Mouse (Mus musculus) forebrain, embryonic 12.5 days (tissue): Measurements from ENCODE around the gene Gm21981. TPM values are rescaled to one million over a fixed set of nuclear protein-coding genes. Genes with fewer than 3 reads are reported as not detected.

Experiments
- ATAC-seq: fragments of 200-750 bp; cut with Nextera tagmentation; 2 replicates; pipeline ENCODE4 v1.8.0; 2017; ENCODE audit warnings: moderate TSS enrichment; ENCODE audit not compliant: low FRiP score
- H3K27ac ChIP-seq: fragments of 300-500 bp; sonication (generic); 2 replicates; pipeline ENCODE4 v1.5.1; 2016; ENCODE audit warnings: mild to moderate bottlenecking
- H3K27me3 ChIP-seq: fragments of 300-500 bp; sonication (generic); 2 replicates; pipeline ENCODE4 v1.6.1; 2016; ENCODE audit warnings: mild to moderate bottlenecking
- H3K36me3 ChIP-seq: fragments of 300-500 bp; sonication (generic); replicated peaks from 2 replicates; pipeline ENCODE4 v1.6.1; 2016; ENCODE audit warnings: mild to moderate bottlenecking
- H3K4me1 ChIP-seq: fragments of 300-500 bp; sonication (generic); 2 replicates; pipeline ENCODE4 v1.6.1; 2016
- H3K4me2 ChIP-seq: fragments of 300-500 bp; sonication (generic); 2 replicates; pipeline ENCODE4 v1.6.1; 2016; ENCODE audit warnings: mild to moderate bottlenecking, moderate library complexity
- H3K4me3 ChIP-seq: fragments of 300-500 bp; sonication (generic); replicated peaks from 2 replicates; pipeline ENCODE4 v1.5.1; 2016; ENCODE audit warnings: mild to moderate bottlenecking
- H3K9ac ChIP-seq: fragments of 300-500 bp; sonication (generic); 2 replicates; pipeline ENCODE4 v1.6.1; 2016; ENCODE audit warnings: mild to moderate bottlenecking
- H3K9me3 ChIP-seq: fragments of 300-500 bp; sonication (generic); 2 replicates; pipeline ENCODE4 v1.6.1; 2016
- WGBS: fragments of 180-500 bp; shearing (Covaris S2); methylation state at CpG from one replicate; pipeline ENCODE4 v1.1.7; 2016; 5-methylcytosine and 5-hydroxymethylcytosine counted together
- polyA plus RNA-seq: library from polyadenylated mRNA; unstranded; fragments of >200 nt; fragmentation: Nextera tagmentation; extraction: Ambion mirVana; gene quantifications from 2 replicates; pipeline ENCODE4 v1.2.1, GENCODE M21; 2016

Gm21981 gene
- polyA plus RNA-seq, 1 experiment from 2014 or later: 0.60 TPM

- 76% methylated on average over 2 of the region's 2 CpGs for WGBS
- ATAC-seq: no peak
- H3K27ac ChIP-seq: no peak overlapping the region
- H3K27me3 ChIP-seq: peaks cover 23% of the 10 kb centered on the region
- H3K36me3 ChIP-seq: peaks cover 40% of the 10 kb centered on the region
- no peak overlapping the region for H3K9ac ChIP-seq
- no peak overlapping the region for H3K4me2 ChIP-seq
- H3K4me1 ChIP-seq: peaks cover 14% of the 10 kb centered on the region
- H3K9me3 ChIP-seq: no peaks in the 10 kb centered on the region
- no peak overlapping the region for H3K4me3 ChIP-seq
Observed at GRCm38 (mm10) chr17:47699055-47699454, 4.8 kb upstream of the Gm21981 start.

DNA sequence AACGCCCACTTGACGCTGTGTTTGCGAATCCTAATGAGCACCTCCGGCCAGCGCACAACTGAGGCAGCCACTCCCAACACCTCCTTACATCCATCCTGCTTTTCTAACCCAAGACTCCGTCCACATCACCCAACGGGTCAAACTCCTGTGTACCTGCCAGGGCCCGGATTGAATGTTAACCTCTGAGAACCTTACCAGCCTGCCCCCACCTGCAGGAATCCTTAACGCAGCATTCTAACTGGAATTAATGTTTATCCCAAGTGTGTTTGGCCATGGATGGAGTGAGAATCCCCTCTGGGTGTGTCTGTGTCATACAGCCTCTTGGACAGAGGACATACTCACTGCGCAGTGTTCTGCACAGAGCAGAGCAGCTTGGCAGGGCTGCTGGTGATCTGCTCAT, 3.9 kb upstream of the Gm21981 start:
- peaks cover 34% of the 10 kb centered on the region for H3K36me3 ChIP-seq
- 0 out of 2 replicates have a peak overlapping the region, but pooled peaks have one; percentile 36 for H3K9ac ChIP-seq
- no peak overlapping the region for H3K4me2 ChIP-seq
- ATAC-seq: no peak
- peaks cover 17% of the 10 kb centered on the region for H3K4me1 ChIP-seq
- H3K27me3 ChIP-seq: peaks cover 25% of the 10 kb centered on the region
- WGBS: 91% methylated on average over 10 of the region's 10 CpGs
- H3K4me3 ChIP-seq: no peak overlapping the region
- no peak overlapping the region for H3K27ac ChIP-seq
- no peaks in the 10 kb centered on the region for H3K9me3 ChIP-seq

- peaks cover 13% of the 10 kb centered on the region; the same call in 1 of the 2 replicates for H3K36me3 ChIP-seq
- no peak for ATAC-seq
- H3K4me3 ChIP-seq: peak overlapping the region; percentile 79
- WGBS: 1% methylated on average over 22 of the region's 23 CpGs
- H3K4me1 ChIP-seq: peaks cover 16% of the 10 kb centered on the region
- peak overlapping the region; percentile 85 for H3K9ac ChIP-seq
- H3K9me3 ChIP-seq: no peaks in the 10 kb centered on the region
- H3K27me3 ChIP-seq: peaks cover 31% of the 10 kb centered on the region
- H3K4me2 ChIP-seq: peak overlapping the region; percentile 79
- peak overlapping the region; percentile 68; the same call in 1 of the 2 replicates for H3K27ac ChIP-seq
Observed at GRCm38 (mm10) chr17:47695337-47695710, 1.1 kb upstream of the Gm21981 start.

GRCm38 (mm10) chr17:47694503-47695336, 465 bp upstream of the Gm21981 start, which contains the start of gene Prickle4:
Gene Prickle4, minus strand, starts transcription at chr17:47694736.
- Histone ChIP-seq H3K4me1 (peaks cover 20% of the 10 kb centered on the region), H3K9me3 (no peaks in the 10 kb centered on the region), H3K27ac (peak within 1 kb of the TSS; percentile 68; the same call in 1 of the 2 replicates), H3K36me3 (peaks cover 8% of the 10 kb centered on the region; the same call in 1 of the 2 replicates), H3K9ac (peak within 1 kb of the TSS; percentile 85), H3K27me3 (peaks cover 33% of the 10 kb centered on the region), H3K4me2 (peak within 1 kb of the TSS; percentile 79), H3K4me3 (peak within 1 kb of the TSS; percentile 79)
- peak; percentile 96 for ATAC-seq
- WGBS: under 1% methylated on average over 78 of the region's 82 CpGs

DNA sequence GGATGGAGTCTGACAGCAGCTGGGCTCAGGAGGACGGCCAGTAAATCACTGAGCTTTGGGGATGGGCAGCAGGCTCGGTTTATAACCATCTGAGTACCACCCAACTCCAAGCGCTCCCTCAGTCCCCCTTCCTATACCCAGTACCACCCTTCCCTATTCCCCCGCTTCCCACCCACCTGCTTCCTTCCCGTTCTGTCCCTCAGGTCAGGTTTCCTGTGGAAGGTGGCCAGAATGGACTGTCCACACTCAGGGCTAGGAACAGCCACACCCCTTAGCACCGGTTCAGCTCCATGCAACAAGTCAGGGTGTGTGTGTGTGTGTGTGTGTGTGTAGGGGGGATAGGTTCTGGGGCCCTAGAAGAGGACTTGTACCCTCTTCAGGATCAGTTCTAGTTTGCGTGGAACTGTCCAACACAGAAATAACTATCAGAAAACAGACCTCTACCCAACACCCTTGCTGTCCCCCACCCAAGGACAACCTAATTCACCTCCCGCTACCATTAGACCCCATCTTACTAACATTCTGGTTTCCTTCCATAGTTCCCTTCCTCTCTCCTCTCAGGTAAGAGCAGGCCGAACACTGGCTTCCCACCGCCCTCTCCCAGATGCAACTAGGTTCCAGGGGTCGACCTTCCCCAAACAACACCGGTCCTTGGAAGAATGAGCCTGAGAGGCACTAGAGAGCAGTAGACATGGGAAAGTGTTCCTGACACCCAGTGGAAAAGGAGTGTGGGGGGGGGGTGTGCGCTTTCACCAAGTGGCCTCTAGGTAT, 399 bp downstream of the Gm21981 start:
- peak overlapping the region; percentile 79 for H3K4me3 ChIP-seq
- peaks cover 33% of the 10 kb centered on the region for H3K27me3 ChIP-seq
- H3K4me2 ChIP-seq: peak overlapping the region; percentile 79
- H3K36me3 ChIP-seq: 0 out of 2 replicates have a peak, but pooled peaks cover 3% of the 10 kb centered on the region
- H3K4me1 ChIP-seq: peaks cover 26% of the 10 kb centered on the region
- no peaks in the 10 kb centered on the region for H3K9me3 ChIP-seq
- no peak for ATAC-seq
- 33% methylated on average over 13 of the region's 13 CpGs for WGBS
- H3K27ac ChIP-seq: peak overlapping the region; percentile 68; the same call in 1 of the 2 replicates
- H3K9ac ChIP-seq: peak overlapping the region; percentile 85; the same call in 1 of the 2 replicates

GRCm38 (mm10) chr17:47691650-47692049, 2.6 kb downstream of the Gm21981 start:
- Histone ChIP-seq H3K9me3 (no peaks in the 10 kb centered on the region), H3K9ac (no peak overlapping the region), H3K27me3 (peaks cover 33% of the 10 kb centered on the region), H3K4me1 (peaks cover 38% of the 10 kb centered on the region), H3K27ac (no peak overlapping the region), H3K4me2 (no peak overlapping the region), H3K36me3 (no peaks in the 10 kb centered on the region), H3K4me3 (no peak overlapping the region)
- WGBS: 96% methylated on average over 3 of the region's 3 CpGs
- no peak for ATAC-seq

DNA sequence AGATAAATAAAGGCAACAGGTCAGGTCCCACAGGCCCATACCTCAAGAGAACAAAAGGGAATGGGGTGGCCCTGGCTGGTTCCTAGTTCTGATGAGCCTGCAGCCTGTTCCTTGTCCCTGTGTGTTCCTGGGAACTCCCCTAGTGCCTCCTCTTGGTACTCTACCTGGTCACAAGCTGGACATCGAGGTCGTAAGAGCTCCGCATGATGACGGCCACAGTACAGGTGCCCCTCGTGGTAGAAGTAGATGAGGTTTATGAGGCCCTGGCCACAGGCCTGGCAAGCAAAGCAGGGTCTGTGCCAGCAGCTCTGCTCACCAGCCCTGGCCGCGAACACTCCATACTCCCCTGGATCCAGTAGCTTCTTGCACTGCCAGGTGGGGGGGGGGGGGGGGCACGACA, 4.4 kb downstream of the Gm21981 start:
- no peak overlapping the region for H3K4me3 ChIP-seq
- 77% methylated on average over 8 of the region's 8 CpGs for WGBS
- peak overlapping the region; percentile 98 for H3K4me2 ChIP-seq
- peaks cover 4% of the 10 kb centered on the region; the same call in 1 of the 2 replicates for H3K36me3 ChIP-seq
- no peaks in the 10 kb centered on the region for H3K9me3 ChIP-seq
- H3K27me3 ChIP-seq: peaks cover 33% of the 10 kb centered on the region
- H3K27ac ChIP-seq: no peak overlapping the region
- no peak overlapping the region for H3K9ac ChIP-seq
- peaks cover 35% of the 10 kb centered on the region for H3K4me1 ChIP-seq
- ATAC-seq: no peak

GRCm38 (mm10) chr17:47688608-47689575, 5.4 kb downstream of the Gm21981 start, which contains the start of gene Frs3:
Gene Frs3, plus strand, starts transcription at chr17:47689030.
- Histone ChIP-seq H3K9me3 (no peaks in the 10 kb centered on the region), H3K27ac (peak within 1 kb of the TSS; percentile 86), H3K4me1 (peaks cover 29% of the 10 kb centered on the region), H3K4me3 (peak within 1 kb of the TSS; percentile 78), H3K36me3 (peaks cover 14% of the 10 kb centered on the region), H3K9ac (peak within 1 kb of the TSS; percentile 86), H3K27me3 (peaks cover 28% of the 10 kb centered on the region), H3K4me2 (peak within 1 kb of the TSS; percentile 98)
- peak; percentile 51 for ATAC-seq
- 1% methylated on average over 57 of the region's 58 CpGs for WGBS

DNA sequence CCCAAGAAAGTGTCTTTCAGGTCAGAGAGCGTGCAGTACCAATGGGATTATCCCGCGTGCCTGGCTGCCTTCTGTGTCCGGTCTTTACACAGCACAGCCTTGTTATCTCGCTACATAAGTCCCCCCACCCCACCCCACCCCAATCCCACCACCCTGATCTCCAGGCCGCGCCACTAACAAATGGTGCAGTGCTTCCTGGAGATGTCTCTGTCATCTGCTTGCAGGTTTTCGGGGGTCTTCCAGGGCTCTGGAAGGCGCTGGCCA, 6.0 kb downstream of the Gm21981 start, which contains the start of gene Tomm6:
TSS of gene Tomm6 (minus strand) at position 43 of the 264 bp plus-strand sequence.
- H3K27ac ChIP-seq: peak within 1 kb of the TSS; percentile 86
- H3K4me2 ChIP-seq: peak within 1 kb of the TSS; percentile 98
- ATAC-seq: no peak
- peaks cover 20% of the 10 kb centered on the region for H3K36me3 ChIP-seq
- H3K4me1 ChIP-seq: peaks cover 25% of the 10 kb centered on the region
- peak within 1 kb of the TSS; percentile 86 for H3K9ac ChIP-seq
- no peaks in the 10 kb centered on the region for H3K9me3 ChIP-seq
- 0% methylated on average over 9 of the region's 9 CpGs for WGBS
- peak within 1 kb of the TSS; percentile 78 for H3K4me3 ChIP-seq
- peaks cover 22% of the 10 kb centered on the region for H3K27me3 ChIP-seq

GRCm38 (mm10) chr17:47687409-47688343, 6.6 kb downstream of the Gm21981 start:
- Histone ChIP-seq H3K4me2 (peak overlapping the region; percentile 98), H3K9ac (peak overlapping the region; percentile 86), H3K27me3 (peaks cover 18% of the 10 kb centered on the region), H3K36me3 (peaks cover 25% of the 10 kb centered on the region), H3K4me1 (peaks cover 25% of the 10 kb centered on the region), H3K9me3 (no peaks in the 10 kb centered on the region), H3K4me3 (peak overlapping the region; percentile 78), H3K27ac (peak overlapping the region; percentile 86)
- WGBS: under 1% methylated on average over 70 of the region's 70 CpGs
- ATAC-seq: peak; percentile 93

GRCm38 (mm10) chr17:47682836-47683235, 11.4 kb downstream of the Gm21981 start:
- Histone ChIP-seq H3K27me3 (no peaks in the 10 kb centered on the region), H3K4me2 (no peak overlapping the region), H3K4me3 (no peak overlapping the region), H3K9me3 (no peaks in the 10 kb centered on the region), H3K9ac (no peak overlapping the region), H3K36me3 (peaks cover 68% of the 10 kb centered on the region), H3K4me1 (peaks cover 12% of the 10 kb centered on the region), H3K27ac (no peak overlapping the region)
- no peak for ATAC-seq
- 84% methylated on average over 4 of the region's 4 CpGs for WGBS
